Mouse (Mus musculus) erythroblast, adult 5-6 weeks (primary cell): ENCODE measurements at regions not wholly inside any gene's neighbourhood (a gene's known extent, or its start where the extent isn't known, plus 50 kb on each side); places are given as distances from the start of the nearest gene placed in this dataset.
A peak's percentile ranks its signal among the peaks of the same experiment; 100 is the strongest.

Experiments used
- ATAC-seq: replicated peaks from 2 replicates; pipeline ENCODE4 v1.8.0; 2016; ENCODE audit warnings: moderate number of reproducible peaks, mild to moderate bottlenecking, moderate TSS enrichment, inconsistent platforms; ENCODE audit not compliant: poor library complexity, low FRiP score, severe bottlenecking

- no peak for ATAC-seq
Observed at GRCm38 (mm10) chr3:52821450-52821849, 195.6 kb downstream of the Cog6 start.

GRCm38 (mm10) chr3:52818401-52818800, 198.6 kb downstream of the Cog6 start:
- no peak for ATAC-seq

- ATAC-seq: no peak
Observed at GRCm38 (mm10) chr3:52817416-52817815, 199.6 kb downstream of the Cog6 start.

GRCm38 (mm10) chr3:52815497-52815896, 201.5 kb downstream of the Cog6 start:
- no peak for ATAC-seq

GRCm38 (mm10) chr3:52802324-52802723, 214.7 kb downstream of the Cog6 start:
- no peak for ATAC-seq

- no peak for ATAC-seq
Observed at GRCm38 (mm10) chr3:52801446-52801845, 215.6 kb downstream of the Cog6 start.

GRCm38 (mm10) chr3:52800673-52801072, 216.4 kb downstream of the Cog6 start:
- ATAC-seq: no peak

GRCm38 (mm10) chr3:52797801-52798200, 219.2 kb downstream of the Cog6 start:
- ATAC-seq: peak; percentile 64

GRCm38 (mm10) chr3:52797164-52797563, 219.9 kb downstream of the Cog6 start:
- ATAC-seq: peak; percentile 52

- no peak for ATAC-seq
Observed at GRCm38 (mm10) chr3:52794218-52794617, 222.8 kb downstream of the Cog6 start.

- no peak for ATAC-seq
Observed at GRCm38 (mm10) chr3:52792801-52793200, 224.2 kb downstream of the Cog6 start.

GRCm38 (mm10) chr3:52792121-52792520, 224.9 kb downstream of the Cog6 start:
- no peak for ATAC-seq

- ATAC-seq: no peak
Observed at GRCm38 (mm10) chr3:52790942-52791341, 226.1 kb downstream of the Cog6 start.

GRCm38 (mm10) chr3:52787964-52788760, 228.9 kb downstream of the Cog6 start:
- 0 out of 2 replicates have a peak, but pooled peaks have one; percentile 57 for ATAC-seq

- ATAC-seq: 0 out of 2 replicates have a peak, but pooled peaks have one; percentile 61
Observed at GRCm38 (mm10) chr3:52785595-52785994, 231.4 kb downstream of the Cog6 start.

GRCm38 (mm10) chr3:52784476-52784875, 232.6 kb downstream of the Cog6 start:
- ATAC-seq: no peak

- no peak for ATAC-seq
Observed at GRCm38 (mm10) chr3:52782576-52782975, 234.5 kb downstream of the Cog6 start.

- ATAC-seq: no peak
Observed at GRCm38 (mm10) chr3:52781521-52781920, 235.5 kb downstream of the Cog6 start.

- no peak for ATAC-seq
Observed at GRCm38 (mm10) chr3:52780356-52780755, 236.7 kb downstream of the Cog6 start.

GRCm38 (mm10) chr3:52775875-52776274, 241.2 kb downstream of the Cog6 start:
- no peak for ATAC-seq

GRCm38 (mm10) chr3:52775156-52775555, 241.9 kb downstream of the Cog6 start:
- ATAC-seq: no peak

GRCm38 (mm10) chr3:52774734-52775133, 242.3 kb downstream of the Cog6 start:
- ATAC-seq: no peak
